Mouse (Mus musculus): Measurements from ENCODE around the gene Dhrs7c. TPM values are rescaled to one million over a fixed set of nuclear protein-coding genes. Genes with fewer than 3 reads are reported as not detected.

Gene Dhrs7c
- total RNA-seq (2021), result not detected in 2 replicates
- long read RNA-seq, result 0 reads

- DNase-seq, result no peak
These were observed at the start of gene Dhrs7c for GRCm38 (mm10) chr11:67797931-67798330. TSS of gene Dhrs7c (plus strand) at chr11:67798187.

GRCm38 (mm10) chr11:67756287-67756686 lies 41.7 kb upstream of the Dhrs7c start:
- no peak for DNase-seq

- no peak for DNase-seq
These were observed 40.4 kb upstream of the Dhrs7c start for GRCm38 (mm10) chr11:67757373-67758167.

GRCm38 (mm10) chr11:67771053-67771452 lies 26.9 kb upstream of the Dhrs7c start, which contains the start of gene Glp2r:
TSS of gene Glp2r (minus strand) at chr11:67771153.
- no peak for DNase-seq

GRCm38 (mm10) chr11:67771691-67772090 lies 26.3 kb upstream of the Dhrs7c start:
- no peak for DNase-seq

- peak; percentile 42 for DNase-seq
These were observed 25.4 kb upstream of the Dhrs7c start for GRCm38 (mm10) chr11:67772577-67772976.

- no peak for DNase-seq
These were observed 23.6 kb upstream of the Dhrs7c start, which contains the start of gene Gsg1l2 for GRCm38 (mm10) chr11:67774379-67774778. TSS of gene Gsg1l2 (plus strand) at chr11:67774608.

- no peak for DNase-seq
These were observed 7.8 kb upstream of the Dhrs7c start for GRCm38 (mm10) chr11:67790182-67790581.

- no peak for DNase-seq
These were observed 2.2 kb downstream of the Dhrs7c start for GRCm38 (mm10) chr11:67800130-67800723.

GRCm38 (mm10) chr11:67801169-67801568 lies 3.2 kb downstream of the Dhrs7c start:
- DNase-seq, result no peak

- DNase-seq, result no peak
These were observed 7.6 kb downstream of the Dhrs7c start for GRCm38 (mm10) chr11:67805538-67805937.

GRCm38 (mm10) chr11:67806832-67807597 lies 9.0 kb downstream of the Dhrs7c start:
- no peak for DNase-seq

- DNase-seq, result no peak
These were observed 10.1 kb downstream of the Dhrs7c start for GRCm38 (mm10) chr11:67808051-67808450.

GRCm38 (mm10) chr11:67811535-67811934 lies 13.5 kb downstream of the Dhrs7c start:
- peak; percentile 14 for DNase-seq

GRCm38 (mm10) chr11:67819604-67820003 lies 21.6 kb downstream of the Dhrs7c start:
- no peak for DNase-seq

GRCm38 (mm10) chr11:67820221-67820620 lies 22.2 kb downstream of the Dhrs7c start:
- DNase-seq, result peak; percentile 46

GRCm38 (mm10) chr11:67821560-67821959 lies 23.6 kb downstream of the Dhrs7c start:
- DNase-seq, result no peak

GRCm38 (mm10) chr11:67828360-67829059 lies 30.5 kb downstream of the Dhrs7c start:
- no peak for DNase-seq

- no peak for DNase-seq
These were observed 31.5 kb downstream of the Dhrs7c start for GRCm38 (mm10) chr11:67829530-67829929.

GRCm38 (mm10) chr11:67831820-67832219 lies 33.8 kb downstream of the Dhrs7c start:
- DNase-seq, result no peak

- no peak for DNase-seq
These were observed 37.6 kb downstream of the Dhrs7c start for GRCm38 (mm10) chr11:67835408-67836078.

GRCm38 (mm10) chr11:67839810-67840209 lies 41.8 kb downstream of the Dhrs7c start:
- no peak for DNase-seq
